Mouse (Mus musculus) adrenal gland, postnatal 4 days (tissue): ENCODE measurements around the gene Olfr286. TPM values are rescaled to one million over a fixed set of nuclear protein-coding genes. Genes with fewer than 3 reads are reported as not detected.

Source experiments
- total RNA-seq, 2 experiments: library from RNA; stranded (reverse); gene quantifications; 2 replicates each; pipeline ENCODE4 v1.2.3; 2021

Olfr286 gene
- total RNA-seq, 2 experiments from 2014 or later, result not detected

Other genes with a start within 250 kb of the Olfr286 start
- gene Col2a1, start 229.8 kb downstream of the Olfr286 start, total RNA-seq, result 1 to 10 TPM; 3.8 TPM
- gene Pfkm, start 141.9 kb downstream of the Olfr286 start, total RNA-seq, result 10 to 100 TPM; 76.5 to 88.7 TPM
- 10 to 100 TPM; 26.0 to 28.8 TPM for gene Senp1, start 140.7 kb downstream of the Olfr286 start, total RNA-seq
- 10 to 100 TPM; 48.6 to 50.3 TPM for gene Asb8, start 68.8 kb downstream of the Olfr286 start, total RNA-seq
- gene Ccdc184, start 67.3 kb downstream of the Olfr286 start, total RNA-seq, result 1 to 10 TPM; 2.0 TPM
- gene Olfr288, start 38.9 kb downstream of the Olfr286 start, total RNA-seq, result not detected
- not detected for gene Gm44579, start 13.5 kb downstream of the Olfr286 start, total RNA-seq
- gene Olfr287, start 13.4 kb downstream of the Olfr286 start, total RNA-seq, result not detected
- gene H1fnt, start 22.8 kb upstream of the Olfr286 start, total RNA-seq, result not detected
- gene Zfp641, start 61.7 kb upstream of the Olfr286 start, total RNA-seq, result 1 to 10 TPM; 8.4 to 8.8 TPM
- gene Olfr285, start 82.9 kb upstream of the Olfr286 start, total RNA-seq, result not detected
- gene Olfr284, start 106.5 kb upstream of the Olfr286 start, total RNA-seq, result not detected
- gene Olfr283, start 146.5 kb upstream of the Olfr286 start, total RNA-seq, result not detected
- not detected for gene Olfr282, start 196.8 kb upstream of the Olfr286 start, total RNA-seq
- not detected for gene Olfr281, start 218.1 kb upstream of the Olfr286 start, total RNA-seq
- not detected for gene OR5BS1P, start 235.4 kb upstream of the Olfr286 start, total RNA-seq
- gene Lalba, start 248.3 kb upstream of the Olfr286 start, total RNA-seq, result not detected